Mouse (Mus musculus): ENCODE results near the gene Cat.

Gene Cat

DNA sequence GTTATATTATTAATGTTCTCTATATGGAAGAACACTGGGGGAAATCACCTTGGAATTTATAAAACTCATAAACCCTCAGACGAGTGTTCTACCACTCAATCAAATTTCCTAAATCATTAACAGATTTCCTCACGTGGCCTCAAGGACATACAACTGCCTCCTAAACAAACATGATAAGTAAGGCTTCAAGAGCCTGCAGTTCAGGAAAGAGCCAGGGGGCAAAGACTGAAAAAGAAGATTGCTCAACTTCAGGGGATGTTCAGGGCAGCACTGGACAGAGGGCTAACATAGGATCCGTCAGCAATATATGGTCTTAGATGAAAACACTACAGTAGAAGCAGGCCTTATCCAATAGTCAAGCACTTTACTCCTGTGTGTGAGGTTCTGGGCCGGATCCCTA is 7.5 kb downstream of the Cat start:
- in situ Hi-C loops (cut with MboI, MseI): loop anchor here (5.0 kb wide), 1 partner anchor 230 kb away; no protein-coding TSS in a partner anchor

DNA sequence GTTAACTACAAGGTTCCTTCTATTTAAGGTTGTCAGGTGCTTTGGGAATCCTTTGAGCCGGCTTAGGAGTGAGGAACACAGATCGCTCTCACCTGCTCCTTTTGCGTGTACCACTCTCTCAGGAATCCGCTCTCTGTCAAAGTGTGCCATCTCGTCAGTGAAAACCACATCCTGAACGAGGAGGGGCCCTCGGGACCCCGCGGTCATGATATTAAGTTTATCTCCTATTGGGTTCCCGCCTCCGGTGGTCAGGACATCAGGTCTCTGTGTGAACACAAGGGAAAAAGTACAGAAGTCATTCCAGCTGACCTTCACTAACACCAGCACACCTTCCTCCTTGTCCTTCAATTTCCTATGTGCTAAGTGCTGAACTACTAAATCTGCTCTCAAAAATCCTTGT is 8.3 kb downstream of the Cat start:
- in situ Hi-C loops (cut with MboI, MseI): loop anchor here (5.0 kb wide), 1 partner anchor 231 kb away; no protein-coding TSS in a partner anchor

GRCm38 (mm10) chr2:103476180-103476579 is 8.8 kb downstream of the Cat start:
- in situ Hi-C loops (cut with MboI, MseI): loop anchor here (5.0 kb wide), 1 partner anchor 231 kb away; no protein-coding TSS in a partner anchor

GRCm38 (mm10) chr2:103473362-103473761 is 11.6 kb downstream of the Cat start:
- in situ Hi-C loops (cut with MboI, MseI): no loop called here

GRCm38 (mm10) chr2:103466984-103467588 is 17.9 kb downstream of the Cat start:
- in situ Hi-C loops (cut with MboI, MseI): no loop called here

DNA sequence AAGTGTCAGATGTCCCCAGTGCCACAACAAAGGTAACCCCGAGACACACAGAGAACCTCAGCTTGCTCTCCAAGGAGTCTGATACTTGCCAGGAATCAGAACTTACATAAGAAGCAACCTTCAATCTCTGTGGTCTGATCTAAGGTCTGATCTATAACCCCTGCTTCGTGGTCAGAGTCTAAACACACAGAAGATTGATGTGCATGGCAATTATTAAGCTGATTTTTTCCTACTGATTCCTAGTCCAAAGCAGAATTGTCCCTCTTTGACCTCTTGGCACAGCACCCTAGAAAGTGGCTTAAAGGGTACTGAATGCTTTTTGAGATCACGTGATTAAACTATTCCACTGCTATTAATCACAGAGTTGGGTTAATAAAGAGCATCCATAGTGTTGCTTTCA is 18.7 kb downstream of the Cat start:
- in situ Hi-C loops (cut with MboI, MseI): no loop called here

- in situ Hi-C loops (cut with MboI, MseI): no loop called here
Measured at GRCm38 (mm10) chr2:103465429-103465828, 19.5 kb downstream of the Cat start.

DNA sequence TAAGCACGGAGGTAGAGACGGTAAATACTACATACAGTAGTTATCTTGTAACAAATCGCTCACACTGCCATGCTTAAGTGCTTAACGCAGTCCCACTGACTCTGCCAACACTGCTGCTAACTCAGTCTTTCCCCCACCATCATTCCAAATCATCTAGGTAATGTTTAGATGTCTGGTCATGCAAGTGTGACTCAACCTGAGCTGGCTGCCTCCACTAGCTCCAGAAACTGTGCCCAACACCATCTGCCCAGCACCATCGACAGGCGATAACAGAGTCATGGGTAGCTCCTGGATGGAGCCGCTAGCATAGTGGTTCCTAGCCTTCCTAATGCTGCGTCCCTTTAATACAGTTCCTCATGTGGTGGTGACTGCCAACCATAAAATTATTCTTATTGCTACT is 20.4 kb downstream of the Cat start:
- in situ Hi-C loops (cut with MboI, MseI): no loop called here

GRCm38 (mm10) chr2:103462746-103463145 is 22.2 kb downstream of the Cat start:
- in situ Hi-C loops (cut with MboI, MseI): no loop called here

GRCm38 (mm10) chr2:103461743-103462142 is 23.2 kb downstream of the Cat start:
- in situ Hi-C loops (cut with MboI, MseI): no loop called here

- in situ Hi-C loops (cut with MboI, MseI): no loop called here
Measured at GRCm38 (mm10) chr2:103461210-103461609, 23.8 kb downstream of the Cat start.

- in situ Hi-C loops (cut with MboI, MseI): loop anchor here (5.0 kb wide), 2 partner anchors 88 to 523 kb away; no protein-coding TSS in a partner anchor
Measured at GRCm38 (mm10) chr2:103459069-103459468, 25.9 kb downstream of the Cat start.

GRCm38 (mm10) chr2:103457628-103458027 is 27.3 kb downstream of the Cat start:
- in situ Hi-C loops (cut with MboI, MseI): loop anchor here (5.0 kb wide), 2 partner anchors 90 to 525 kb away; no protein-coding TSS in a partner anchor

GRCm38 (mm10) chr2:103457048-103457447 is 27.9 kb downstream of the Cat start:
- in situ Hi-C loops (cut with MboI, MseI): loop anchor here (5.0 kb wide), 2 partner anchors 90 to 525 kb away; no protein-coding TSS in a partner anchor

GRCm38 (mm10) chr2:103456646-103457045 is 28.3 kb downstream of the Cat start:
- in situ Hi-C loops (cut with MboI, MseI): loop anchor here (5.0 kb wide), 2 partner anchors 91 to 526 kb away; no protein-coding TSS in a partner anchor

DNA sequence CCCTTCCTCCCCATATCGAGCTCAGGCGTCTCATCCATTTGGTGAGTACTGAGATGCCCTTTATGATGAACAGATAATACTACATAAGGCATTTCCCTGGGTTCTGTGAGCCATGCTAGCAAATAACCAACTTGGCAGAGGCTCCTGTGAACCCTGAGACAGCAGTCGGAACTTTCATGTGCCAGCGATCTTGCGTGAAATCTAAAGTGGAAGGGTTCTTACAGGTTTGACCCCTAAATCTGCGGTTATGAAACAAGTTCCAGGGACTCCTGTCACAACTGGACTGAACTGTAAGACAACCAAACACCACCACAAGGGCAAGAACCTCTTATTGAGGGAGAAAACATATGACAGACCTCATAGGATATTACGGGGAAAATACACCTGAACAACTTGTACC is 29.2 kb downstream of the Cat start:
- in situ Hi-C loops (cut with MboI, MseI): loop anchor here (5.0 kb wide), 2 partner anchors 92 to 527 kb away; no protein-coding TSS in a partner anchor

DNA sequence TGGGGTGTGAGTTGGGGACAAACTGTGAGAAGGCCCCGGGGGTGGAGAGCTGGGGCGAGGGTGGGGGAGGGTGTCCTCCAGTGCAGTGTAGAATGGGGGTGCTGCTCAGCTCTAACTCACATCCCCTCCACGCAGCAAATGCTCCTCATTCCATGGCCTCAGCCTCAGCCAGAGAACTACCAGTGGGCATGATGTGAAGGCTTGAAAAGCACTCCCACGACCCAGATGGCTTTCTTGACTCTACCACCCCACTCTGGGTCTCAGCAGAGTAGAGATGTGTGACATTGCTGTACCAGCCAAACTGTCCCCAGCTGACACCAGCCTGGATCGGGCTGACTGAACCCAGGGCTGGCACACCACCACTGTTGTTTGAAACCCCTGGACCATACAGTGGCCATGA is 32.4 kb downstream of the Cat start:
- in situ Hi-C loops (cut with MboI, MseI): loop anchor here (5.0 kb wide), 1 partner anchor 290 kb away; no protein-coding TSS in a partner anchor

DNA sequence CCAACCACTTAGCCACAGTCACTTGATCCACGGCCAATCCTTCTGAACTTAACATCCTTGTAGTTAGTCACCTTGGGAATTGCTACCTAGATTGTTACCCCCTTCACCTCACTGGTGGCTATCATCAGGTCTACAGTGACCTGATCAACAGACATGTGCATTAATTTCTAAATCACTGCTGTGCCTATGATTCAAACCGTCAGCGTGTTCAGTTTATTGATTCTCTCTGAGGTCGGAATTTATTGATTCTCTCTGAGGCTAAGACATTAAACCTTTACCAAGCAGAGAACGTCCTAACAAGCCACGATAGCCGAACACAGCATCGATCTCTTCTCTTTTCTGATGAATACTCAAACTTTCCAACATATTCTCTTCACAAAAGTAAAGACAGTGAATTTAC is 34.7 kb downstream of the Cat start:
- in situ Hi-C loops (cut with MboI, MseI): loop anchor here (5.0 kb wide), 1 partner anchor 292 kb away; no protein-coding TSS in a partner anchor

DNA sequence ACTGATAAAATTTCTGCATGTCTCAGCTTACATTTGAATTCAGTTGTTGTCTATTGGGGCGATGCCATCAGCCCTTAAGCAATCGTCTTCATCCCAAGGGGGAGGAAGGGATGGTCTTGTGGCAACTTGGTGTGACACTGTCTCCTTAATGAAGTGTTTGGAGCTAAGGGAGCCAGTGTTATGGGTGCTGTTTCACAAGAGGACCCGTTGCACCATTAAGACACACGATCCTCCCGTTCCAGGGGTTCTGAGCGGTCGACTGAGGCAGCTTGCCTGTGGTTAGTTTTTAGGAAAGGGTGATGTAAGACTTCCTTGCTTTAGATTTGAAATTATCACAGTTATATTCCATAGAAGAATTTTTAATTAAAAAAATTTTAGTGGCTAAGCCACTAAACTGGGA is 35.1 kb downstream of the Cat start:
- in situ Hi-C loops (cut with MboI, MseI): loop anchor here (5.0 kb wide), 1 partner anchor 292 kb away; no protein-coding TSS in a partner anchor

GRCm38 (mm10) chr2:103448947-103449560 is 35.9 kb downstream of the Cat start:
- in situ Hi-C loops (cut with MboI, MseI): no loop called here

- in situ Hi-C loops (cut with MboI, MseI): no loop called here
Measured at GRCm38 (mm10) chr2:103446326-103446725, 38.6 kb downstream of the Cat start.

GRCm38 (mm10) chr2:103445776-103446175 is 39.2 kb downstream of the Cat start:
- in situ Hi-C loops (cut with MboI, MseI): no loop called here

- in situ Hi-C loops (cut with MboI, MseI): no loop called here
Measured at GRCm38 (mm10) chr2:103439710-103440109, 45.2 kb downstream of the Cat start.

All from regulatory T cell (primary cell).